Mouse (Mus musculus) thymus, adult 2 months (tissue): ENCODE results near the gene Slfn14.

Experiments used
- CTCF ChIP-seq: fragments of 200-500 bp; IDR thresholded peaks from 2 replicates; pipeline ENCODE4 v1.5.1; 2012; ENCODE audit warnings: mild to moderate bottlenecking, control low read depth, low read length, moderate library complexity, borderline replicate concordance; ENCODE audit not compliant: control insufficient read depth, poor library complexity, insufficient read depth; ENCODE audit errors: extremely low read depth
- POLR2A ChIP-seq: fragments of 200-500 bp; IDR thresholded peaks from 2 replicates; pipeline ENCODE4 v1.6.1; 2012; ENCODE audit warnings: mild to moderate bottlenecking, low read length, control low read depth, moderate library complexity; ENCODE audit not compliant: control insufficient read depth, poor library complexity, insufficient read depth; ENCODE audit errors: extremely low read depth

DNA sequence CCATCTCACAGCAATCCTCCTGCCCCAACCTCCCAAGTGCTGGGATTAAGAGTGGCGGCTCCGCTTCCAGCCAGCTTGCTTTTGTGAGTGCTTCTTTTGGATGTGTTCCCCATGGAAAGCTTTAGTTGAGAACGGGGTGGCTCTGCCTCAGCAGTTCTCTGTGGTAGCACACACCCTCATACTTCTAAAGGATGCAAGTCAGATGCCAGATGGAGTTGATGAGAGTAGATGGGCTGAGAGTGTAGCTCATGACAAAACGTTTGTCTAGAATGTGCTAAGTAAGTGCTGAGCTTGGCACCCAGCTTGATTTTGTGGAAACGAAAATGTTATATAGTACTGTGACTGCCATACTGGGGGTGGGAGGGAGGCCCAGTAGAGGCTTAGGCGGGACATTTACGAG is 49.3 kb upstream of the Slfn14 start:
- no peak for TF ChIP-seq CTCF
- TF ChIP-seq POLR2A, result no peak
